Mouse (Mus musculus): ENCODE data around the gene Tox2.

DNA sequence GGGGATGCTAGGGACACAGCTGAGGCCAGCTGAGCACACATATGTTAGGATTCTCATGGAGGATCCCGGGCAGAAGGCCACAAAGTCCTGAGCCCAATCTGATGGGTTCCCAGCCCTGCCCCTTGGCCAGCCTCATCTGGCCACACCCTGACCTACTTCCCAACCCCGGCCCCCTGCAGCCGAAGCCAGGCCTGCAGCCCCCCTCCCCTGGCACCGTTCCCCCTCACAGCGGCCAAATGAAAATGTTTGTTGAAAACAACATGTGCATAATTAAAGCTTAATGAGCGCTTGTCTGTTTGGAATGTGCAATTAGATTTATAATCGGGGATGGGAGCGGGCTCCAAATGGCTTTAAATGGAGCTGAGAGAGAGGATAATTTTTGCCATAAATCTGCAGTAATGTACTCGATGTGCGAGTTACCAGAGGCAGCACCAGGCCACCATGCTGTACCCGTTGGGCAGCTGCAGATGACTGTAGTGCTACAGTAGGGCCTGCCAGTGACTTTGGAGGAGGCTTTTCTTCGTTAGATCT is 35.1 kb downstream of the Tox2 start:
- TF ChIP-seq CTCF (IDR thresholded peaks at IDR 0.05; ENCODE audit: extremely low read depth, insufficient read depth, low read length) (no peak), POLR2A (IDR thresholded peaks at IDR 0.05; ENCODE audit: extremely low read depth, insufficient read depth, low read length) (no peak)
